Mouse (Mus musculus): Measurements from ENCODE around the gene C2cd4c.

GRCm38 (mm10) chr10:79585723-79586122 lies 28.1 kb downstream of the C2cd4c start:
- no peak for TF ChIP-seq POLR2A (IDR thresholded peaks at IDR 0.05; ENCODE audit: extremely low read depth, insufficient read depth, low read length)
- TF ChIP-seq CTCF (IDR thresholded peaks at IDR 0.05; ENCODE audit: extremely low read depth, insufficient read depth, low read length) = no peak

Measured in cortical plate, adult 2 months (tissue).